Mouse (Mus musculus) neural tube, embryonic 14.5 days (tissue): Measurements from ENCODE around the gene Zgpat. TPM values are rescaled to one million over a fixed set of nuclear protein-coding genes. Genes with fewer than 3 reads are reported as not detected.
A peak's percentile ranks its signal among the peaks of the same experiment; 100 is the strongest.

Experiments used
- ATAC-seq: fragments of 200-750 bp; cut with Nextera tagmentation; 2 replicates; pipeline ENCODE4 v1.8.0; 2017; ENCODE audit warnings: low read depth, mild to moderate bottlenecking, moderate TSS enrichment, moderate library complexity
- H3K27ac ChIP-seq: fragments of 300-500 bp; sonication (generic); 2 replicates; pipeline ENCODE4 v1.5.1; 2014; ENCODE audit warnings: low read depth, mild to moderate bottlenecking, control low read depth, low read length, moderate library complexity, mixed read lengths
- H3K27me3 ChIP-seq: fragments of 300-500 bp; sonication (generic); 2 replicates; pipeline ENCODE4 v1.6.1; 2014; ENCODE audit warnings: low read length; ENCODE audit not compliant: control insufficient read depth, insufficient read depth
- H3K36me3 ChIP-seq: fragments of 300-500 bp; sonication (generic); 2 replicates; pipeline ENCODE4 v1.6.1; 2014; ENCODE audit warnings: low read length, mixed read lengths; ENCODE audit not compliant: control insufficient read depth, insufficient read depth
- H3K4me1 ChIP-seq: fragments of 300-500 bp; sonication (generic); 2 replicates; pipeline ENCODE4 v1.6.1; 2014; ENCODE audit warnings: low read length; ENCODE audit not compliant: control insufficient read depth, insufficient read depth
- H3K4me2 ChIP-seq: fragments of 300-500 bp; sonication (generic); 2 replicates; pipeline ENCODE4 v1.6.1; 2014; ENCODE audit warnings: mild to moderate bottlenecking, low read depth, low read length, control low read depth
- H3K4me3 ChIP-seq: fragments of 300-500 bp; sonication (generic); 2 replicates; pipeline ENCODE4 v1.5.1; 2014; ENCODE audit warnings: low read depth, low read length, control low read depth, mixed read lengths
- H3K9ac ChIP-seq: fragments of 300-500 bp; sonication (generic); replicated peaks from 2 replicates; pipeline ENCODE4 v1.6.1; 2014; ENCODE audit warnings: low read depth, mild to moderate bottlenecking, control low read depth, low read length, mixed read lengths
- H3K9me3 ChIP-seq: fragments of 300-500 bp; sonication (generic); 2 replicates; pipeline ENCODE4 v1.6.1; 2016; ENCODE audit warnings: low read length; ENCODE audit not compliant: control insufficient read depth
- WGBS: fragments of 180-500 bp; shearing (Covaris S2); extraction: QIAGEN DNeasy Blood & Tissue Kit; methylation state at CpG from one replicate; pipeline ENCODE4 v1.1.7; 2014; 5-methylcytosine and 5-hydroxymethylcytosine counted together
- polyA plus RNA-seq: library from polyadenylated mRNA; unstranded; fragments of >200 nt; fragmentation: Nextera tagmentation; extraction: Ambion mirVana; gene quantifications from 2 replicates; pipeline ENCODE4 v1.2.1, GENCODE M21; 2014

The Zgpat gene
- polyA plus RNA-seq, 1 experiment from 2014 or later: 59.3 TPM

GRCm38 (mm10) chr2:181391541-181391940 lies 26.8 kb downstream of the Zgpat start:
- no peak overlapping the region for H3K27ac ChIP-seq
- no peak overlapping the region for H3K4me2 ChIP-seq
- peaks cover 6% of the 10 kb centered on the region; the same call in 1 of the 2 replicates for H3K36me3 ChIP-seq
- WGBS: 74% methylated on average over 2 of the region's 2 CpGs
- H3K9me3 ChIP-seq: no peaks in the 10 kb centered on the region
- H3K27me3 ChIP-seq: no peaks in the 10 kb centered on the region
- H3K4me1 ChIP-seq: no peaks in the 10 kb centered on the region
- H3K4me3 ChIP-seq: no peak overlapping the region
- no peak overlapping the region for H3K9ac ChIP-seq
- ATAC-seq: no peak

DNA sequence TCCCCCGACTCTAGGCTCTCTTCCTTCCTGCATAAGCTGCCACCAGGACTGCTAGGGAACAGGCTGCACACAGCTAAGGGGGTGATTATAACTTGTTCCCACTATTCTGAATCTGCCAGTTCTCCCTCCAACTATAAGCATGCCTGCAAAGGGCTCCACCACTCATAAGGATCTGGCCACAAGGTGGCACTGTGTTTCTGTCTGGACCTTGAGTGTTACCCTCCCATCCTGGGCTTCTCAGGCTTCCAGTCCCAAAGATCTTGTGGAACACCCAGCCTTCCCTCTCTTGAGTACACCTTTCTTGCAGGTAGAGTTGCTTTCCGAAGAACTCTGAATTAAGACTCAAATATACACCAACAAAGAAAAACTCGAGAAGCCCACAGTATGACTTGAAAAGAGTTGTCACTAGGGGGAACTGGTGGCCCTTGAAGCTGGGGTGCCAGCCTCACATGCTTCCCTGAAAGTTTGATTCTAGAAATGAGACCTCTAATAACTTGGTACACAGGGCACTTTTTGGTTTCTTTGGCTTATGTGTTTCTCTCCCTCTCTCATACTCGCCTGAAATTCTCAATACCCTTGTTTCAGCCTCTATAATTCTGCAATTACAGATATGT lies 28.0 kb downstream of the Zgpat start:
- no peaks in the 10 kb centered on the region for H3K4me1 ChIP-seq
- H3K27me3 ChIP-seq: no peaks in the 10 kb centered on the region
- ATAC-seq: peak; percentile 82
- H3K4me2 ChIP-seq: no peak overlapping the region
- no peak overlapping the region for H3K9ac ChIP-seq
- H3K36me3 ChIP-seq: peaks cover 3% of the 10 kb centered on the region; the same call in 1 of the 2 replicates
- no peak overlapping the region for H3K4me3 ChIP-seq
- 33% methylated on average over 4 of the region's 4 CpGs for WGBS
- H3K27ac ChIP-seq: no peak overlapping the region
- no peaks in the 10 kb centered on the region for H3K9me3 ChIP-seq

- Histone ChIP-seq H3K4me2 (no peak overlapping the region), H3K9ac (no peak overlapping the region), H3K4me3 (no peak overlapping the region), H3K36me3 (peaks cover 3% of the 10 kb centered on the region; the same call in 1 of the 2 replicates), H3K27ac (no peak overlapping the region), H3K27me3 (no peaks in the 10 kb centered on the region), H3K4me1 (no peaks in the 10 kb centered on the region), H3K9me3 (no peaks in the 10 kb centered on the region)
- ATAC-seq: no peak
- WGBS: 97% methylated on average over 3 of the region's 3 CpGs
Observed at GRCm38 (mm10) chr2:181394086-181394485, 29.4 kb downstream of the Zgpat start.

DNA sequence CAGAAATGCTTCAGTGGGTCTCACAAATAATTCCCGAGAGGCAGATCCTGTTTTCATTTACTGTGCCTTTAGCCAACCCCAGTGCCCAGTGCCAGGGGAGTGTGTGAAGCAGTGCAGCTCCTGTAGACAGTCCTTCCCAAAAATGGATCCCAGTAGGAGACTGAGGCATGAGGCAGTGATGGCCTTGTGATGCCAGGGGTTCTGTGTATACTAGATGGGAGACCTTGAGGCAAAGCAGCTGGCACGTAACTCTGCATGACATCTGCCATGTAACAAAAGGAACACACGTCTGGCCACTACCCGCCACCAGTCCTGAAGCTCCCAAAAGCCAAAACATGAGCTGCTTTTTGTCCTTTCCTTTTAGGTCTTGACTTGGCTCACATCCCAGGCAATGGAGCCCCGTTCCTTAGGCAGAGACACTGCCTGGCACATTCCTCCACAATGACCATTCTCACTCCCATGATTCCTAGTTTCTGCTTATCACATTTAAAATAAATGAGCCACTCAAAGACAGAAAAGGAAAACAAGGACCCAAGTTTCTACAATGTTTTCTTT lies 32.6 kb downstream of the Zgpat start:
- H3K27ac ChIP-seq: no peak overlapping the region
- H3K36me3 ChIP-seq: no peaks in the 10 kb centered on the region
- H3K4me1 ChIP-seq: no peaks in the 10 kb centered on the region
- 58% methylated on average over 5 of the region's 5 CpGs for WGBS
- no peak overlapping the region for H3K9ac ChIP-seq
- ATAC-seq: no peak
- H3K27me3 ChIP-seq: no peaks in the 10 kb centered on the region
- no peak overlapping the region for H3K4me3 ChIP-seq
- no peaks in the 10 kb centered on the region for H3K9me3 ChIP-seq
- no peak overlapping the region for H3K4me2 ChIP-seq

- Histone ChIP-seq H3K9ac (no peak overlapping the region), H3K27ac (no peak overlapping the region), H3K4me2 (no peak overlapping the region), H3K4me3 (no peak overlapping the region), H3K36me3 (no peaks in the 10 kb centered on the region; the same call in 1 of the 2 replicates), H3K27me3 (no peaks in the 10 kb centered on the region), H3K9me3 (no peaks in the 10 kb centered on the region), H3K4me1 (no peaks in the 10 kb centered on the region)
- WGBS: 26% methylated on average over 1 of the region's 1 CpGs
- no peak for ATAC-seq
Observed at GRCm38 (mm10) chr2:181401497-181401896, 36.8 kb downstream of the Zgpat start.

- H3K27ac ChIP-seq: no peak overlapping the region
- 91% methylated on average over 3 of the region's 3 CpGs for WGBS
- no peak for ATAC-seq
Observed at GRCm38 (mm10) chr2:181403722-181404121, 39.0 kb downstream of the Zgpat start.

DNA sequence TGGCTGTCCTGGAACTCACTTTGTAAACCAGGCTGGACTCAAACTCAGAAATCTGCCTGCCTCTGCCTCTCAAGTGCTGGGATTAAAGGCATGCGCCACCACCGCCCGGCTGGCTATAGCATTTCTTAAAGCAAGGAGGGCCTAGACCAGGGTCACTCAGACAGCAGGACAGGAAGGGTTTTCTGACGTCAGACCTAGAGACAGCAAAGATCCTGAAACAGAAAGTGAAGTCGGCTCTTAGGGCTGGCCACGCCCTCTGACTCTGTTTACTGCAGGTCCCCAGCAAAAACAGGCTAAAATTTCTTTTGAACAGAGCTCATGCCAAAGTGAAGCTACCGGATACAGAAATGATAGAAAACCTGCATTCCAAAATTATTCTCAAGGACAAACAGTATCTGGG lies 44.9 kb downstream of the Zgpat start:
- Histone ChIP-seq H3K4me2 (no peak overlapping the region), H3K9me3 (no peaks in the 10 kb centered on the region), H3K27me3 (no peaks in the 10 kb centered on the region), H3K4me1 (no peaks in the 10 kb centered on the region), H3K9ac (no peak overlapping the region), H3K36me3 (no peaks in the 10 kb centered on the region; the same call in 1 of the 2 replicates), H3K4me3 (no peak overlapping the region), H3K27ac (no peak overlapping the region)
- no peak for ATAC-seq
- 85% methylated on average over 7 of the region's 7 CpGs for WGBS

More at GRCm38 (mm10) chr2:181403722-181404121, 39.0 kb downstream of the Zgpat start:
- no peaks in the 10 kb centered on the region for H3K9me3 ChIP-seq
- no peak overlapping the region for H3K4me3 ChIP-seq
- H3K4me1 ChIP-seq: no peaks in the 10 kb centered on the region
- no peak overlapping the region for H3K4me2 ChIP-seq
- no peaks in the 10 kb centered on the region for H3K27me3 ChIP-seq
- H3K9ac ChIP-seq: no peak overlapping the region
- no peaks in the 10 kb centered on the region; the same call in 1 of the 2 replicates for H3K36me3 ChIP-seq

GRCm38 (mm10) chr2:181410760-181411473 lies 46.2 kb downstream of the Zgpat start:
- 29% methylated on average over 4 of the region's 4 CpGs for WGBS
- Histone ChIP-seq H3K4me3 (no peak overlapping the region), H3K9me3 (no peaks in the 10 kb centered on the region), H3K27me3 (no peaks in the 10 kb centered on the region), H3K4me1 (no peaks in the 10 kb centered on the region), H3K27ac (peak overlapping the region; percentile 35; the same call in 1 of the 2 replicates), H3K4me2 (no peak overlapping the region), H3K9ac (no peak overlapping the region), H3K36me3 (no peaks in the 10 kb centered on the region; the same call in 1 of the 2 replicates)
- peak; percentile 84 for ATAC-seq

GRCm38 (mm10) chr2:181413141-181413540 lies 48.4 kb downstream of the Zgpat start:
- no peaks in the 10 kb centered on the region for H3K36me3 ChIP-seq
- 39% methylated on average over 2 of the region's 2 CpGs for WGBS
- no peak overlapping the region for H3K9ac ChIP-seq
- no peak overlapping the region for H3K27ac ChIP-seq
- no peaks in the 10 kb centered on the region for H3K4me1 ChIP-seq
- H3K9me3 ChIP-seq: no peaks in the 10 kb centered on the region
- ATAC-seq: no peak
- H3K27me3 ChIP-seq: no peaks in the 10 kb centered on the region
- H3K4me2 ChIP-seq: no peak overlapping the region
- no peak overlapping the region for H3K4me3 ChIP-seq
